Mouse (Mus musculus): ENCODE data around the gene Rab9.
A peak's percentile ranks its signal among the peaks of the same experiment; 100 is the strongest.

The Rab9 gene

GRCm38 (mm10) chrX:166444552-166444951, 35.1 kb downstream of the Rab9 start:
- no peak for DNase-seq

GRCm38 (mm10) chrX:166440616-166441063, 39.0 kb downstream of the Rab9 start, which contains the start of gene Ofd1:
TSS of gene Ofd1 (minus strand) at chrX:166440704.
- peak; percentile 88 for DNase-seq

GRCm38 (mm10) chrX:166440036-166440615, 39.5 kb downstream of the Rab9 start, which contains the start of gene Trappc2:
TSS of gene Trappc2 (plus strand) at chrX:166440574.
- DNase-seq, result no peak

GRCm38 (mm10) chrX:166434812-166435211, 44.9 kb downstream of the Rab9 start:
- DNase-seq, result no peak

GRCm38 (mm10) chrX:166416196-166416595, 63.5 kb downstream of the Rab9 start:
- DNase-seq, result peak; percentile 45

- DNase-seq, result no peak
Measured at GRCm38 (mm10) chrX:166407865-166408264, 71.8 kb downstream of the Rab9 start.

All from thymus, postnatal 4 days (tissue).